Mouse (Mus musculus): ENCODE results near the gene Bpifa6. TPM values are rescaled to one million over a fixed set of nuclear protein-coding genes. Genes with fewer than 3 reads are reported as not detected.

Bpifa6 gene
- total RNA-seq (2014; rRNA removed): not detected in 2 replicates
- not detected in 2 replicates for polyA plus RNA-seq (2015; fragmentation: Nextera tagmentation; extraction: Ambion mirVana)

DNA sequence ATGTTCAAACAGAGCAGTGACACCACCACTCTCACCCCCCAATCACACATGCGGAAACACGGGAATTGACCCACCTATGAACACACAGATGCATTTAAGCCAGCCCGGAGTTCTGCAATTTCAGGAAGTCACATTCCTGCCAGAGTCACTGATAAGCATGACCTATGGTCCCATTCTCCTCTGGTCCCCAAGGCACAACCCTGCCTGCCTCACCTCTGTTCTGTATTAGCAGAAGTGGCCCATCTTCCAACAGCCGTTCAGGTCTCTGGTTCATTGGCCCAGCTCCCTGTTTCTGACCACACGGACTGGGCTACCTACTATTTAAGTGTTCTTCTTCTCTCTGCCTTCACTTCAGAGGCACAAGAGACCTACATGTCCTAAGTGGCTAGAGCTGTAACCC lies at the start of gene Bpifa6:
TSS of gene Bpifa6 (plus strand) at position 364 of the 400 bp plus-strand sequence.
- 81% methylated on average over 5 of the region's 5 CpGs for WGBS
- no peak within 1 kb of the TSS for H3K27ac ChIP-seq
- H3K27me3 ChIP-seq (ENCODE audit: insufficient read depth, low read length): no peaks in the 10 kb centered on the region
- no peak within 1 kb of the TSS for H3K9ac ChIP-seq (replicated peaks; ENCODE audit: low read length)
- H3K9me3 ChIP-seq (ENCODE audit: low read length): no peaks in the 10 kb centered on the region
- no peak for ATAC-seq
- no peaks in the 10 kb centered on the region for H3K36me3 ChIP-seq (ENCODE audit: insufficient read depth, low read length)
- DNase-seq (ENCODE audit: low spot score): no peak
- H3K4me2 ChIP-seq (ENCODE audit: low read depth, low read length): no peak within 1 kb of the TSS
- H3K4me1 ChIP-seq (ENCODE audit: insufficient read depth, low read length): no peaks in the 10 kb centered on the region
- TF ChIP-seq CTCF (IDR thresholded peaks at IDR 0.05; ENCODE audit: low read depth): no peak
- H3K4me3 ChIP-seq (ENCODE audit: low read length): no peak within 1 kb of the TSS

DNA sequence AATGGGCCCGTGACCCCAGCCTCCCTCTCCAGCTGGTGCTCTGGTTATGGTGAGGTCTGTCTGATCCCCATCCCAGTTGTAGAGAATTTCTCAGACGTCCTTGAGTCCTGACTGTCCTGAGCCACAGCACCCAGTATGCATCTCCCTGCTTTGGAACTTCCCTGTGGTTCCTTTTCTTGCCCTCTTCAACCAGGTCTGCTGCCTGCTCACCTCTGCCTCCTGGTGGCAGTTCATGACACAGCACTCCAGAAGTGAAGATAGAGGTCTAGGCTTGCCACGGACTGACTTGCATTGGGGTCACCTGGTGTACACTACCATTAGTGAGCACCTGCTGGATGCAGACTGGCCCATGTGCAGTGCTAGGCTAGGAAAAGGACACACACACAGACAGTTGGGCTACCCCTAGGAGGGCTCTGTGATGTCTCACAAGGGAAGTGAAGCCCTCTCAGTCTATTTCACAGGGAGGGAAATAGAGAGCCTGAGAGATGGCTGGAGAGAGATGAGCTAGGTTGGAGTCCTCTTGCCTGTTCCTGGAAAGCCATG lies 44.8 kb upstream of the Bpifa6 start:
- Histone ChIP-seq H3K4me2 (ENCODE audit: low read depth, low read length) (no peak overlapping the region), H3K27ac (no peak overlapping the region), H3K4me3 (ENCODE audit: low read length) (no peak overlapping the region), H3K36me3 (ENCODE audit: insufficient read depth, low read length) (no peaks in the 10 kb centered on the region), H3K27me3 (ENCODE audit: insufficient read depth, low read length) (no peaks in the 10 kb centered on the region), H3K9me3 (ENCODE audit: low read length) (no peaks in the 10 kb centered on the region), H3K4me1 (ENCODE audit: insufficient read depth, low read length) (no peaks in the 10 kb centered on the region), H3K9ac (replicated peaks; ENCODE audit: low read length) (no peak overlapping the region)
- ATAC-seq: peak; percentile 27; the same call in 1 of the 2 replicates
- peak; percentile 97 for TF ChIP-seq CTCF (IDR thresholded peaks at IDR 0.05; ENCODE audit: low read depth)
- WGBS: 34% methylated on average over 3 of the region's 3 CpGs
- peak; percentile 60 for DNase-seq (ENCODE audit: low spot score)

DNA sequence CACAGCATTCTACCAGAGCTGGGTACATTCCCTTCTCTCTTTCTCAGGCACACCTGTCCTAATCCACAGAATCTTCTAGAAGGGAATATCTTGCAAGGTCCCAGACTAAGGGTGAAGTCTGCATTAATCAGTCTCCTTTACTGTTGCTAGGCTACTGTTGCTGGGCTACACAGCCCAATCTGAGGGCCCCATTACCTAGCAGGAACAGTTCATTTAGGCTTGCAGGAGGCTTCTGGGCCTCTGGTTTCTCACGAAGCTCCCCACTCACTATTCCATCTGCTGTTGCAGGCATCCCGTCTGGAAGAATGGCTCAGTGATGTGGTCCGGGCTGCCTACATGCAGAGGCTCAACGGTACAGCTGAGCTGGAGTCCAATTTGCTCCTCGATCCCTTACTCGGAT lies 43.6 kb upstream of the Bpifa6 start:
- DNase-seq (ENCODE audit: low spot score) (peak; percentile 37), ATAC-seq (peak; percentile 42; the same call in 1 of the 2 replicates)
- Histone ChIP-seq H3K4me2 (ENCODE audit: low read depth, low read length) (no peak overlapping the region), H3K36me3 (ENCODE audit: insufficient read depth, low read length) (no peaks in the 10 kb centered on the region), H3K9ac (replicated peaks; ENCODE audit: low read length) (no peak overlapping the region), H3K4me1 (ENCODE audit: insufficient read depth, low read length) (no peaks in the 10 kb centered on the region), H3K27ac (no peak overlapping the region), H3K4me3 (ENCODE audit: low read length) (no peak overlapping the region), H3K27me3 (ENCODE audit: insufficient read depth, low read length) (no peaks in the 10 kb centered on the region), H3K9me3 (ENCODE audit: low read length) (no peaks in the 10 kb centered on the region)
- 53% methylated on average over 6 of the region's 6 CpGs for WGBS
- no peak for TF ChIP-seq CTCF (IDR thresholded peaks at IDR 0.05; ENCODE audit: low read depth)

DNA sequence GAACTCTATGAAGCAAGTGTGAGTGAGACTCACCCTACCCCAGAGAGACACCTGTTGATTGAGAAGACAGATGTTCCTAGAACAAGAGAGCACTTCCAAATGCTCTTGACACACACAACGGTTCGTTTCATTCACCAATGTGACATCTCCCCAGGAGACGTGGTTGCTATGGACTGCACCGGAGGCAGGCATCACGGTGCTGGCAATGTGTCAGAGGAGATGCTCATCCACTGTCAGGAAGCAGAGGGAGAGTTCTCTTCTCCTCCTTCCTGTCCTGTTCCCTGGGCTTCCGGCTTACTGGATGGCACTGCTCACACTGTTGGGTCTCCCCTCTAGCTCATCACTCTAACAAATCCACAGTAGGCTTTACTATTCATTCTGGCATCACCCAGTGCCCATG lies 41.4 kb upstream of the Bpifa6 start:
- no peaks in the 10 kb centered on the region for H3K9me3 ChIP-seq (ENCODE audit: low read length)

DNA sequence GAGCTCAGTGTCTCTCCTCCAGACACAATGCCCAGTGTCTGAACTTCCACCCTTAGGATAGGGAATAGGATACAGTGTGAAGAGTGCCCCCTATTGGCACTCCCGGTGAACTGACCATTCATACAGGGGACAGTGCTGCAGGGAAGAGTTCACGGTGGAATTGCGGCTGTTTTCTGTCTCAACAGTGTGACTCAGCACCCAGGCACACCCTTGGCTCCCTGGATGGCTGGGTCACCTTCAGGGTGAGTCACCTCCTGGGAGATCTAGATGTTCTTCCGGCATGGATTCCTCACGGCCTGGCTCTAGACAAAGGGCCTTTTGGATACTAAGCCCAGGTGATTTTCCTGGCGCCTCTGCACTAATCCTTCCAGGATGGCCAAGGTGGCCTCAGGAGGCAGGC lies 39.4 kb upstream of the Bpifa6 start:
- DNase-seq (ENCODE audit: low spot score) (no peak), ATAC-seq (no peak)
- Histone ChIP-seq H3K36me3 (ENCODE audit: insufficient read depth, low read length) (no peaks in the 10 kb centered on the region), H3K27ac (no peak overlapping the region), H3K27me3 (ENCODE audit: insufficient read depth, low read length) (no peaks in the 10 kb centered on the region), H3K4me1 (ENCODE audit: insufficient read depth, low read length) (no peaks in the 10 kb centered on the region), H3K4me3 (ENCODE audit: low read length) (no peak overlapping the region), H3K4me2 (ENCODE audit: low read depth, low read length) (no peak overlapping the region), H3K9ac (replicated peaks; ENCODE audit: low read length) (no peak overlapping the region), H3K9me3 (ENCODE audit: low read length) (no peaks in the 10 kb centered on the region)
- TF ChIP-seq CTCF (IDR thresholded peaks at IDR 0.05; ENCODE audit: low read depth): peak; percentile 16; the same call in 1 of the 2 replicates
- WGBS: 87% methylated on average over 6 of the region's 6 CpGs

More for the DNA sequence above, 41.4 kb upstream of the Bpifa6 start:
- DNase-seq (ENCODE audit: low spot score) (peak; percentile 53), ATAC-seq (no peak)
- TF ChIP-seq CTCF (IDR thresholded peaks at IDR 0.05; ENCODE audit: low read depth): no peak
- H3K36me3 ChIP-seq (ENCODE audit: insufficient read depth, low read length): no peaks in the 10 kb centered on the region
- H3K9ac ChIP-seq (replicated peaks; ENCODE audit: low read length): no peak overlapping the region
- H3K4me3 ChIP-seq (ENCODE audit: low read length): no peak overlapping the region
- 20% methylated on average over 6 of the region's 6 CpGs for WGBS
- no peak overlapping the region for H3K27ac ChIP-seq
- H3K4me2 ChIP-seq (ENCODE audit: low read depth, low read length): no peak overlapping the region
- H3K27me3 ChIP-seq (ENCODE audit: insufficient read depth, low read length): no peaks in the 10 kb centered on the region
- H3K4me1 ChIP-seq (ENCODE audit: insufficient read depth, low read length): no peaks in the 10 kb centered on the region

DNA sequence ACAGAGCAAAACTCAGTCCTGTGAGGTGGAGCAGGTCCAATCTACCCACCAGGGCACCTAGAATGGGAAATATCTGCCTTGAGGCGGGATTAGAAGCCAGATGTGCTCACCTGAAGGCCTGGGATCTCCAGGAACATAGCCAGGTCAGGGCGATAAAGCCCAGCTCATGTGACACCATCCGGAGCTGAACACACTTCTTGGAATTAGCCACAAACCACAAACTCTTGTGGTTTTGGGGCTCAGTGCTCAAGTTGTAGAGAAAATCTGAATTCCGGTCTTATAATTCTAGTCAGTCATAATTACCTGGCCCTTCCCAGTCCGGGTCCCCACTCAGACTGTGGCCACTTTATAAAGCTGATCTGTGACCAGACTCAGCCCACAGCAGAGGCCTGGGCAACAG lies 36.9 kb upstream of the Bpifa6 start, which contains the start of gene Bpifb4:
TSS of gene Bpifb4 (plus strand) at position 370 of the 400 bp plus-strand sequence.
- no peak within 1 kb of the TSS for H3K27ac ChIP-seq
- H3K4me1 ChIP-seq (ENCODE audit: insufficient read depth, low read length): no peaks in the 10 kb centered on the region
- no peak within 1 kb of the TSS for H3K4me3 ChIP-seq (ENCODE audit: low read length)
- WGBS: 85% methylated on average over 5 of the region's 5 CpGs
- no peak within 1 kb of the TSS for H3K4me2 ChIP-seq (ENCODE audit: low read depth, low read length)
- H3K9ac ChIP-seq (replicated peaks; ENCODE audit: low read length): no peak within 1 kb of the TSS
- ATAC-seq: no peak
- H3K36me3 ChIP-seq (ENCODE audit: insufficient read depth, low read length): no peaks in the 10 kb centered on the region
- no peaks in the 10 kb centered on the region for H3K27me3 ChIP-seq (ENCODE audit: insufficient read depth, low read length)
- no peak for DNase-seq (ENCODE audit: low spot score)
- H3K9me3 ChIP-seq (ENCODE audit: low read length): no peaks in the 10 kb centered on the region
- TF ChIP-seq CTCF (IDR thresholded peaks at IDR 0.05; ENCODE audit: low read depth): no peak

DNA sequence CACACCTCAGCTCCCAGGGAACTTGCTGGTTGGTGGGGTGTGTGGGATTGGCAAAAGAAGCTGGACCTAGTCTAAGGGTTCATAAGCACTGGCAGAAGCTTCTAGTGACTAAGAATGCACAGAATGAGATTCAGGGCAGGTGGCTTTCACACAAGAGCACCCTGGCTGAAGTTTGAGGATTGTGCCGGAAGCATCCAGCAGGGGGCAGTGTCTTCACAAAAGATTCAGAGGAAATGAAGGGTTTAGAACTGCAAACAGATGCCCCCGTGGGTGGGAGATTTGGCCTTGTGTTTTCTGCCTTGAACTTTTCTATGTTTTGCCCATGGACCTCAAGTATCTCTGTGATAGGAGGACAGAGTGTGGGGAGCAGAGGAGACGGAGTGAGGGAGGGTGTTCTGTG lies 31.2 kb upstream of the Bpifa6 start:
- H3K9me3 ChIP-seq (ENCODE audit: low read length): no peaks in the 10 kb centered on the region
- no peak overlapping the region for H3K27ac ChIP-seq
- no peak overlapping the region for H3K4me3 ChIP-seq (ENCODE audit: low read length)
- H3K36me3 ChIP-seq (ENCODE audit: insufficient read depth, low read length): no peaks in the 10 kb centered on the region
- no peak overlapping the region for H3K4me2 ChIP-seq (ENCODE audit: low read depth, low read length)
- ATAC-seq: no peak
- peak; percentile 77 for TF ChIP-seq CTCF (IDR thresholded peaks at IDR 0.05; ENCODE audit: low read depth)
- H3K4me1 ChIP-seq (ENCODE audit: insufficient read depth, low read length): no peaks in the 10 kb centered on the region
- 38% methylated on average over 3 of the region's 3 CpGs for WGBS
- H3K9ac ChIP-seq (replicated peaks; ENCODE audit: low read length): no peak overlapping the region
- no peaks in the 10 kb centered on the region for H3K27me3 ChIP-seq (ENCODE audit: insufficient read depth, low read length)
- peak; percentile 63 for DNase-seq (ENCODE audit: low spot score)
